Mouse (Mus musculus): Measurements from ENCODE around the gene Hao1. TPM values are rescaled to one million over a fixed set of nuclear protein-coding genes. Genes with fewer than 3 reads are reported as not detected.

Hao1 gene
- polyA plus RNA-seq, 1 experiment, result 0.14 TPM

DNA sequence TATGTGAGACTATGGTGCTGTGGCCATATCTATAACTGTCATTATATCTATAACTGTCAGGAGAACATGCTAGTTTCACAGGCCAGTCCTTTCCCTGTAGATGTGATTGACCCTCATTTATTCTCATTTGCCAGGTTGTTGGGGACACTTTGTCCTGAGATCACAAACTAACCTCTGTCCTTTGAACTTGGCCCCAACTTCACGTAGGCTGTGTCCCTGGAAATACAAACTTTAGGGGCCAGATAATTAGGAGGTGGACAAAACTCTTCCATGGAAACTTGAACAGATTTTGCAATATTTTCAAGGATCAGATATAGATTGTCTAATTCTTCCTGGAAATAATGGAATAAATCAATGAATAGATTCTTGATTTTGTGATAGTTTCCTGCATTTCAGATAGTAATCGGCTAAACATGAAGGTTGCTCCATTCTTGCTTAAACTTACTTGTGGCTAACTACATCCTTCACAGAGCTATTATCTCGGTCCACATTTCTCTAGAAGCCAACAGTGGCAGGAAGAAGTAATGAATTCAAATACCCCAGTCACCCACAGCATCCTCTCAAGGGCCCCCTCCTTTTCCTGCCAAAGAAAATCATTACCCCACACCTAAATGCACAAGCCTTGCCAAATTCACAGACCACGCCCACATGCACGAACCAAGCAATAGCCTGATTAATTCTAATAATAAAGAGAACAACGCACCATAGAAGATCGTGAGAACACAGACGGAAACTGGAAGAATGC lies 9.7 kb downstream of the Hao1 start:
- Histone ChIP-seq H3K27me3 (ENCODE audit: control insufficient read depth, insufficient read depth, low read length) (no peaks in the 10 kb centered on the region), H3K4me1 (ENCODE audit: control insufficient read depth, insufficient read depth, low read length) (no peaks in the 10 kb centered on the region), H3K36me3 (ENCODE audit: control insufficient read depth, insufficient read depth, low read length) (no peaks in the 10 kb centered on the region), H3K27ac (ENCODE audit: control insufficient read depth, insufficient read depth, low read depth, low read length) (no peak overlapping the region), H3K4me3 (ENCODE audit: control insufficient read depth, low read depth, low read length) (no peak overlapping the region)
- TF ChIP-seq CTCF (IDR thresholded peaks at IDR 0.05; ENCODE audit: control insufficient read depth, insufficient read depth, insufficient replicate concordance, low read depth, low read length) (no peak), POLR2A (IDR thresholded peaks at IDR 0.05; ENCODE audit: control insufficient read depth, low read depth, low read length) (no peak)

- TF ChIP-seq CTCF (IDR thresholded peaks at IDR 0.05; ENCODE audit: control insufficient read depth, insufficient read depth, insufficient replicate concordance, low read depth, low read length), result no peak
- TF ChIP-seq POLR2A (IDR thresholded peaks at IDR 0.05; ENCODE audit: control insufficient read depth, low read depth, low read length), result no peak
- H3K4me1 ChIP-seq (ENCODE audit: control insufficient read depth, insufficient read depth, low read length), result no peaks in the 10 kb centered on the region
- H3K27ac ChIP-seq (ENCODE audit: control insufficient read depth, insufficient read depth, low read depth, low read length), result no peak overlapping the region
- H3K4me3 ChIP-seq (ENCODE audit: control insufficient read depth, low read depth, low read length), result no peak overlapping the region
- no peaks in the 10 kb centered on the region for H3K27me3 ChIP-seq (ENCODE audit: control insufficient read depth, insufficient read depth, low read length)
- H3K36me3 ChIP-seq (ENCODE audit: control insufficient read depth, insufficient read depth, low read length), result no peaks in the 10 kb centered on the region
Observed at GRCm38 (mm10) chr2:134543501-134543900, 10.7 kb downstream of the Hao1 start.

DNA sequence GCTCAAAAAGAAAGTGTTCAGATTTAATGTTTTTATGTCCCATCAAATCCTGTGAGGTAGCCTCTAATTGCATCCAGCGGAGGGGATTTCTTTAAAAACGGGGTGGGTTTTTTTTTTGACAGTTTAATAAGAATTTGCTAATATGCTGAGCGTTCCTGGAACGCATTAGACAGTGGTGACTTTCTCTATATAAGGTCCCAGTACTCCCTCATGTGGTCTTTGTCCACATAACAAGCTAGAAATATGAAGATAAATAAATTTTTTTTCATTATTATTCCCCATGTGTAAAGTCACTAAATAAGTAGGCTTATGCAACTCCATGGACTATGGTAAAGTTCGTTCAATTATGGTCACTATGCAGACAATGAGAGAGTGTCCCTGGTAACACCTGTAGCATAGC lies 13.1 kb downstream of the Hao1 start:
- H3K4me1 ChIP-seq (ENCODE audit: control insufficient read depth, insufficient read depth, low read length), result no peaks in the 10 kb centered on the region
- no peaks in the 10 kb centered on the region for H3K36me3 ChIP-seq (ENCODE audit: control insufficient read depth, insufficient read depth, low read length)
- no peak overlapping the region for H3K27ac ChIP-seq (ENCODE audit: control insufficient read depth, insufficient read depth, low read depth, low read length)
- no peak overlapping the region for H3K4me3 ChIP-seq (ENCODE audit: control insufficient read depth, low read depth, low read length)
- TF ChIP-seq POLR2A (IDR thresholded peaks at IDR 0.05; ENCODE audit: control insufficient read depth, low read depth, low read length), result no peak
- no peak for TF ChIP-seq CTCF (IDR thresholded peaks at IDR 0.05; ENCODE audit: control insufficient read depth, insufficient read depth, insufficient replicate concordance, low read depth, low read length)
- no peaks in the 10 kb centered on the region for H3K27me3 ChIP-seq (ENCODE audit: control insufficient read depth, insufficient read depth, low read length)

DNA sequence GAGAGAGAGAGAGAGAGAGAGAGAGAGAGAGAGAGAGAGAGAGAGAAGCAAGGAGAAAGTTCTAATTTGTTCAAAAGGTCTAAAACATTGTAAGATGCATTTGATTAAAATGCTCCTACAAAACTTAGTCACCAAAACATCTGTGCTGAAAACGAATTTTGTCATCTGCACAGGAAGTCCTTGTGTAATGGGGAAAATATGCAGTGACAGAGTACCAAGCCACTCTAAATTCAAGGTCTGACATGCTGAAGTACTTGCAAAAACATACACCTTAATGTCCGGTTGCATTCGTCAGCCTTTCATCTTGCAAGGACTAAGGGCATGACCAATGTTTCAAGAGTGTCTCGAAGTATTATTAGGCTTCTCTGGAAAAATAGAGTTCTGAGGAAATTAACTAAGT lies 15.7 kb downstream of the Hao1 start:
- Histone ChIP-seq H3K27me3 (ENCODE audit: control insufficient read depth, insufficient read depth, low read length) (no peaks in the 10 kb centered on the region), H3K4me3 (ENCODE audit: control insufficient read depth, low read depth, low read length) (no peak overlapping the region)

GRCm38 (mm10) chr2:134528122-134528810 lies 25.9 kb downstream of the Hao1 start:
- TF ChIP-seq CTCF (IDR thresholded peaks at IDR 0.05; ENCODE audit: control insufficient read depth, insufficient read depth, insufficient replicate concordance, low read depth, low read length) (no peak), POLR2A (IDR thresholded peaks at IDR 0.05; ENCODE audit: control insufficient read depth, low read depth, low read length) (no peak)
- H3K27me3 ChIP-seq (ENCODE audit: control insufficient read depth, insufficient read depth, low read length), result no peaks in the 10 kb centered on the region
- H3K36me3 ChIP-seq (ENCODE audit: control insufficient read depth, insufficient read depth, low read length), result no peaks in the 10 kb centered on the region
- no peak overlapping the region for H3K27ac ChIP-seq (ENCODE audit: control insufficient read depth, insufficient read depth, low read depth, low read length)
- no peaks in the 10 kb centered on the region for H3K4me1 ChIP-seq (ENCODE audit: control insufficient read depth, insufficient read depth, low read length)
- no peak overlapping the region for H3K4me3 ChIP-seq (ENCODE audit: control insufficient read depth, low read depth, low read length)

More for the DNA sequence above, 15.7 kb downstream of the Hao1 start:
- H3K36me3 ChIP-seq (ENCODE audit: control insufficient read depth, insufficient read depth, low read length), result no peaks in the 10 kb centered on the region
- H3K27ac ChIP-seq (ENCODE audit: control insufficient read depth, insufficient read depth, low read depth, low read length), result no peak overlapping the region
- TF ChIP-seq CTCF (IDR thresholded peaks at IDR 0.05; ENCODE audit: control insufficient read depth, insufficient read depth, insufficient replicate concordance, low read depth, low read length) (no peak), POLR2A (IDR thresholded peaks at IDR 0.05; ENCODE audit: control insufficient read depth, low read depth, low read length) (no peak)
- H3K4me1 ChIP-seq (ENCODE audit: control insufficient read depth, insufficient read depth, low read length), result no peaks in the 10 kb centered on the region

DNA sequence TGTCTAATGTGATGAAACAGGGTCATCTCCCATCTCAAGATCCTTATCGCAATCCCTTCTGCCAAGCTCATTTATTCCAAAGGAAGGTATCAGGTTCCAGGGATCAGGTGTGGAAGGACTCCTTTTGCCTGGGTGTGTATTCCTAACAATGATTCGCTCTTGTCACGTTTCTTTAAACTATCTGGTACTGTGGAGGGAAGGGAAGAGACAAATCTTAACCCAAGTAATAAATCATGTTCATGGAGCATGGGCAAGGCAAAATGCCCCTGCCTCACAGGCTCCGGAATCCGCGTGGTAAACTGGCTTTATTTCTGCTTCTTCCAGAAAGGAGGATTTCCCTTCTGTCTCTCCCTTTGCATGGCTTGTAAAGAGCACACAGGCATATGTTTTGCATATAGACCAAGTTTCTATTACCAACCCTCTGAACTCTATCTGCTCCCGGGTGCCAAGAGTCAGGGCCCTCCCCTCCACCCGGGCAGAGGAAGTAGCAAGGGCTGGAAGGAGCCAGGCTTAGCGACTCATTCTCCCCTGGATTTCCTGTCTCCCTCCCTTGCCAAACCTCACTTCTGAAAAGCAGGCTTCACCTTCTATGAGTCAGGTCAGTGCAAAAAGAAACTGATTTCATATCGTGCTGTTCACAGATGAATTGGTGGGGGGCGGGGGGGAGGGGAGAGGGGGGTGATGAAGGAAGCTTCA lies 26.6 kb downstream of the Hao1 start:
- Histone ChIP-seq H3K27ac (ENCODE audit: control insufficient read depth, insufficient read depth, low read depth, low read length) (no peak overlapping the region), H3K4me1 (ENCODE audit: control insufficient read depth, insufficient read depth, low read length) (no peaks in the 10 kb centered on the region), H3K4me3 (ENCODE audit: control insufficient read depth, low read depth, low read length) (no peak overlapping the region), H3K36me3 (ENCODE audit: control insufficient read depth, insufficient read depth, low read length) (no peaks in the 10 kb centered on the region), H3K27me3 (ENCODE audit: control insufficient read depth, insufficient read depth, low read length) (no peaks in the 10 kb centered on the region)
- TF ChIP-seq POLR2A (IDR thresholded peaks at IDR 0.05; ENCODE audit: control insufficient read depth, low read depth, low read length), result no peak
- no peak for TF ChIP-seq CTCF (IDR thresholded peaks at IDR 0.05; ENCODE audit: control insufficient read depth, insufficient read depth, insufficient replicate concordance, low read depth, low read length)

DNA sequence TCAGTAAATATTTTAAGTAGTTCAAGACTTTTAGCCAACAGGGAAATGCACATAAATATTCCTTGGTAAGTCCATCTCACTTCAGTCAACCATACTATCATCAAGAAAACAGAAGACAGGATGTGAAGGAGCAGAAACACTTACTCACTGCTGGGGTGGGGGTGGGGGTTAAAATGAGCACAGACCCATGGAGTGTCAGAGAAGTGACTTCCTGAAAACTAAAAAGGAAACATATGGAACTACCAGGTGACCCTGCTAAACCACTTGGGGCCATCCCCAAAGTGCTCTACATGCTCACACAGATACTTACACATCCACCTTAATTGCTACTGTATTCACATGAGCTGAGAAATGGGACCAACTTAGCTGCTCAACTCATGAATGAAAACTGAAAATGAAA lies 36.1 kb downstream of the Hao1 start:
- TF ChIP-seq CTCF (IDR thresholded peaks at IDR 0.05; ENCODE audit: control insufficient read depth, insufficient read depth, insufficient replicate concordance, low read depth, low read length), result no peak

More for the DNA sequence above, 36.1 kb downstream of the Hao1 start:
- no peaks in the 10 kb centered on the region for H3K4me1 ChIP-seq (ENCODE audit: control insufficient read depth, insufficient read depth, low read length)
- H3K36me3 ChIP-seq (ENCODE audit: control insufficient read depth, insufficient read depth, low read length), result no peaks in the 10 kb centered on the region
- H3K4me3 ChIP-seq (ENCODE audit: control insufficient read depth, low read depth, low read length), result no peak overlapping the region
- no peaks in the 10 kb centered on the region for H3K27me3 ChIP-seq (ENCODE audit: control insufficient read depth, insufficient read depth, low read length)
- H3K27ac ChIP-seq (ENCODE audit: control insufficient read depth, insufficient read depth, low read depth, low read length), result no peak overlapping the region
